Mouse (Mus musculus): Measurements from ENCODE around the gene Lcp1.

DNA sequence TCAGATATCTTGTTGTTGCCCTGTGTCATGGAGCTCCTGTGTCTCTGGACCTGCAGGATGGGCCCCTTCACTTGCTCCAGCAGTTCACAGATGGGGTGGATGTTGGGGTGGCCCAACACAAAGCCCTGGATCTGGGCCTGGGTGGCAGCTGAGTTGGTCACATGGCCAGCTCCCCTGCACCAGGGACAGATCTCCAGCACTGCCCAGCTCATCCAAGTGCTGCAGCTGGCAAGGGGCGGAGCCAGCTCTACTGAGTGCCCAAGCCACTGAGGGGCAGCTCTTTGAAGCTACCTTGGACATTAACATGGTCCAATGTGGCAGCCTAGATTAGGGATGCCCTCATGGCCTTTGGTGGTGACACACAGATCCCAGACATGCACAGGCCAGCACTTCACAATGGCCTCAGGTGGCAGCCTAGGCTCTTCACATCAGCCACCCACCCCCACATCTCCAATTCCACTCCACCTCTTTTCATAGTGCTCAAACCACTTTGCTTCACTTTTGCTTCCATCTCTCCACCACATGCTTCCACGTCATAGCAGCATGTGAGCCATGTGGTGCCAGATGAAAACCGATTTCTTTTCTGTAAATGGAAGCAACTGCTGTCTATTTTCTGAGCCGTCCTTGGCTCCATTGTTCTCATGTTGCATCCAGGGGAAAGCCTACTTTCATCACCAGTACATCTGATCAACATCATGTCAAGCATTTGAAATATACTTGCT is 53.3 kb downstream of the Lcp1 start:
- TF ChIP-seq POLR2A (IDR thresholded peaks at IDR 0.05; ENCODE audit: low read depth, low read length) = no peak
- no peak for TF ChIP-seq CTCF (IDR thresholded peaks at IDR 0.05; ENCODE audit: extremely low read depth, insufficient read depth, insufficient read length, insufficient replicate concordance)
